In the genomic region with DNA sequence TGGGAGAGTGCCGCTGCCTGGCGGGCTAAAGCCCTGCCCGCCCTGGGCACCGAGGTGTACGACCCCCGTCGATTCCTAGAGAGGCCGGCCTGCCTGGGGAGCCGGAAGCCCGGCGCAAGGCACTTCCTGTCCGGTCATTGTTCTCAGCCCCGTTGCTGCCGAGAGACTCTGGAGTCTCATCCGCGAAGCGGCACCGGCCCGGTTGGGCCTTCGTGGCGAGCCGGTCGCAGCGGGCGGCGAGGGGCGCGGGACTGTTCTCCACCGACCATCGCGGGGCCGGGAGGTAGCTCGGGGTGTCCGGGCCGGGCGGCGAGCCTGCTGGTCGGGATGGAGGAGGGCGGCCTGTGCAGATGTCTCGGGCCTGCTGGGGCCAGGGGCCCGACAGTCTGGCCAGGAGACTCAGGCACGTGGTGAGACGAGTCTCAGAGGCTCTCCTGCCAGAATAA, we compare ENCODE assay signal across 8 mouse cellular contexts. TPM values are rescaled to one million over a fixed set of nuclear protein-coding genes. Genes with fewer than 3 reads are reported as not detected.
A peak's percentile ranks its signal among the peaks of the same experiment; 100 is the strongest.
DNase-seq lines count a peak whose midpoint lies in the region; ATAC-seq lines count a peak whose summit lies in the region.

A gene (plus strand): TSS at position 137 of the 446 bp plus-strand sequence.

- H3K27ac ChIP-seq in hindbrain, embryonic 13.5 days = peak within 1 kb of the TSS; percentile 90
- H3K27ac ChIP-seq in lung, embryonic 15.5 days = peak within 1 kb of the TSS; percentile 79

- H3K27me3 ChIP-seq in hindbrain, embryonic 13.5 days = peaks cover 15% of the 10 kb centered on the region
- H3K27me3 ChIP-seq in lung, embryonic 15.5 days = 0 out of 2 replicates have a peak, but pooled peaks cover 4% of the 10 kb centered on the region

- H3K9ac ChIP-seq in hindbrain, embryonic 13.5 days = peak within 1 kb of the TSS; percentile 97
- H3K9ac ChIP-seq in lung, embryonic 15.5 days = peak within 1 kb of the TSS; percentile 94

- H3K4me2 ChIP-seq in hindbrain, embryonic 13.5 days = peak within 1 kb of the TSS; percentile 61
- H3K4me2 ChIP-seq in lung, embryonic 15.5 days = peak within 1 kb of the TSS; percentile 65

- WGBS in hindbrain, embryonic 13.5 days = under 1% methylated on average over 43 of the region's 43 CpGs
- WGBS in lung, embryonic 15.5 days = under 1% methylated on average over 43 of the region's 43 CpGs

- no peaks in the 10 kb centered on the region for H3K9me3 ChIP-seq in hindbrain, embryonic 13.5 days
- H3K9me3 ChIP-seq in lung, embryonic 15.5 days = no peaks in the 10 kb centered on the region

- peaks cover 5% of the 10 kb centered on the region for H3K4me1 ChIP-seq in hindbrain, embryonic 13.5 days (replicated peaks)
- peaks cover 5% of the 10 kb centered on the region for H3K4me1 ChIP-seq in lung, embryonic 15.5 days

- peak; percentile 99 for ATAC-seq in hindbrain, embryonic 13.5 days (ENCODE audit: low FRiP score)
- peak; percentile 97 for ATAC-seq in lung, embryonic 15.5 days (ENCODE audit: borderline replicate concordance, extremely low read depth, low FRiP score, low TSS enrichment)

- DNase-seq in adrenal gland, adult 18-20 months (ENCODE audit: low spot score in 2 of 2) = peak; percentile 54 to 55
- peak; percentile 76 for DNase-seq in cerebellum, postnatal 36 days
- DNase-seq in frontal cortex, postnatal 36 days (ENCODE audit: low spot score in 2 of 2) = peak; percentile 72 to 73
- peak; percentile 81 for DNase-seq in layer of hippocampus, postnatal 10 days (ENCODE audit: low spot score in 2 of 2)
- peak; percentile 64 for DNase-seq in ovary, postnatal 14 days (ENCODE audit: low spot score)
- peak; percentile 18 for DNase-seq in urinary bladder, postnatal 10 days (ENCODE audit: low spot score)

- H3K36me3 ChIP-seq in hindbrain, embryonic 13.5 days = peaks cover 32% of the 10 kb centered on the region
- peaks cover 33% of the 10 kb centered on the region for H3K36me3 ChIP-seq in lung, embryonic 15.5 days

- peak within 1 kb of the TSS; percentile 80 for H3K4me3 ChIP-seq in hindbrain, embryonic 13.5 days
- H3K4me3 ChIP-seq in lung, embryonic 15.5 days = peak within 1 kb of the TSS; percentile 94

RNA-seq across cellular contexts. Expression of the gene that starts here (rescaled TPM):
- 1 to 10 TPM; 3.3 to 4.2 TPM for total RNA-seq in adrenal gland, adult 18-20 months (2021)
- 24.8 and 24.9 TPM in 2 replicates for polyA plus RNA-seq in hindbrain, embryonic 13.5 days (2015; fragmentation: Nextera tagmentation; extraction: Ambion mirVana)
- 1 to 10 TPM; 7.2 to 7.8 TPM for total RNA-seq in layer of hippocampus, postnatal 10 days (2021)
- 21.3 and 23.0 TPM in 2 replicates for polyA plus RNA-seq in lung, embryonic 15.5 days (2015; fragmentation: Nextera tagmentation; extraction: Ambion mirVana)

Comparison
In these comparisons a context has a peak if more than half of its experiments do, and no peak if none do; other contexts are left out.
1. Peak in every context shown above with its lines: DNase-seq, ATAC-seq, H3K4me3 ChIP-seq and H3K27ac ChIP-seq.
2. DNase-seq: peak in every context shown above with its lines; median percentile 81 in layer of hippocampus, postnatal 10 days; 76 in cerebellum, postnatal 36 days; 72 in frontal cortex, postnatal 36 days; 64 in ovary, postnatal 14 days; 54 in adrenal gland, adult 18-20 months; 18 in urinary bladder, postnatal 10 days.